Mouse (Mus musculus) ovary, postnatal 10 days (tissue): ENCODE data around the gene Rif1.
A peak's percentile ranks its signal among the peaks of the same experiment; 100 is the strongest.

ENCODE experiments used
- DNase-seq: peaks from one replicate; pipeline ENCODE4 v3.0.0; 2022; ENCODE audit warnings: low spot score

Rif1 gene

DNA sequence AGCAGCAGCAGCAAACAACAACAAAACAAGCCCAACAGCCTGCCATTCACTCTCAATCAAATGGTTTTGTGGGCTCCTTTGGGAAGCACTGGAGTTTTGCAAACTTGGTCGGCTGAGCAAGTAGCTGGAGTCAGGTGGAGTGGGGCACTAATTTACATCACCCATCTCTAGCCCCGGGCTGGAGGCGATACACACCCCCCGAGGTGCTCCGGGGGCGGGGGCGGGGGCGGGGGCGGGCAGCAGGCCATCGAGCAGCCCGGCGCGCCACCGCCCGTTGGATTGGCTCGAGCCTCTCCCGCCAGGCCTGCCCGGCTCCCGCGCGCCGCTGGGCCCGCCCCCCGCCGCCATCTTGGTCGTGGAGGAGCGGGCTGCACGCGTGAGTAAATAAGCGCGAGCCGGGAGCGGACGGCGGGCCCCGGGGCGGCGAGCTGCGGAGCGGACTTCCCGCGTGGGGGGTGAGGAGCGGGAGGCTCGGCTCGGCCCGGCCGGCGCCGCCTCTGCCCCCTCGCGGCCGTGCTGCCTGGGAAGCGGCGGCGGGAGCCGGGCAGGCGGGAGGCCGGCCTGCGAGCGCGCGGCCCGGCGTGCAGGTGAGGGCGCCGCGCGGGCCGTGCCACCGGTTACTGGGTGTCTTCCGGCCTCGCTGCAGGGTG is at the start of gene Rif1:
Gene Rif1, plus strand, starts transcription at position 342 of the 650 bp plus-strand sequence.
- peak; percentile 70 for DNase-seq

- DNase-seq: no peak
Measured at GRCm38 (mm10) chr2:52027061-52027460, 45.6 kb upstream of the Rif1 start.

- no peak for DNase-seq
Measured at GRCm38 (mm10) chr2:52029426-52029825, 43.2 kb upstream of the Rif1 start.

- DNase-seq: no peak
Measured at GRCm38 (mm10) chr2:52031491-52031890, 41.1 kb upstream of the Rif1 start.

- DNase-seq: no peak
Measured at GRCm38 (mm10) chr2:52034601-52035000, 38.0 kb upstream of the Rif1 start.

- no peak for DNase-seq
Measured at GRCm38 (mm10) chr2:52035144-52035543, 37.5 kb upstream of the Rif1 start.

DNA sequence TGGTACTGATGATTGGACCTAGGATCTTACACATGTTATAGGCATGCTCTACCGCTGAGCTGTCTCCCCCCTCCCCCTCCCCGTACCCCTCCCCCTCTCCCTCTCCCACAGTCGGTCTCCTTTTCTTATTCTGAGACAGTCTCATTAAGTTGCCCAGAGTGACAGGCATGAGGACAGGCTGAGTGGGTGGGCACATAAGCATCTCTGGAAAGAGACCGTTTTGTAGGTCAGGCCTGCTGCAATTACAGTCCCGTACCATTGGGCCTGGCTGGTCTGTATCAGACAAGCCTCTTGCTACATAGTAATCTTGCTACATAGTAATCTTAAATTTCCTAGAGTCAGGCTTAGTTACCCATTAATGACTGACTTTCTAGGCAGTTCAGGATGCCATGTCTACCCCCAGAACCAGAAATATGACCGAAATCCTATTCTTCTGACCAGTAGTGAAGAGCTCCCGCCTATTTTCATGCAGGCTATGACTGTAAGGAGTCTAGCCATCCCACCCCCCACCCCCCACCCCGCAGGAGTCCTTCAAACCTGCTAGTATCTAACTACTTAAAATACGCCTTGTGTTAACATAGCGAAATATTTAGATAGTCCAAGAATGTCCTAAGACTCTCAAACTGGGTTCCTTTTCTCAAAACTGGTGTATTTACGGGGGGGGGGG is 35.6 kb upstream of the Rif1 start:
- no peak for DNase-seq

GRCm38 (mm10) chr2:52037882-52038281 is 34.8 kb upstream of the Rif1 start, which contains the start of gene Tnfaip6:
TSS of gene Tnfaip6 (plus strand) at chr2:52038009.
- DNase-seq: peak; percentile 16

DNA sequence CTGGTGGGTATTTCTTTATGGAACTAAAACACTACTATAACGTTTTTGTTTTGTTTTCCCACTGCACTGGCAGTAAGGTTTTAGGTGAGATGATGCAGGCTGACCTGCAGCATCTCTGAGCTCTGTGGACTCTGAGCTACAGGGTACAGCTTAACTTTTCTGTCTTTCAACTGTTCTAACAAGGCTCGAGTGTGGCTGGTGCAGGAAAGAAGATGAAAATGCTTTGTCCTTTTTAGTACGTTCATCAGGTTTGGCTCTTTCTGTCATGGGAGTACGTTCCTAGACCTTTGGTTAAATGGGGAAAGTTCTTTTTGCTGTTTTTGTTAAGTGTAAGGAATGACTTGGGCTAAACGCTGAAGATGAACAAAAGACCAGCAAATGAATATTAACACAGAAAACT is 34.1 kb upstream of the Rif1 start:
- no peak for DNase-seq

DNA sequence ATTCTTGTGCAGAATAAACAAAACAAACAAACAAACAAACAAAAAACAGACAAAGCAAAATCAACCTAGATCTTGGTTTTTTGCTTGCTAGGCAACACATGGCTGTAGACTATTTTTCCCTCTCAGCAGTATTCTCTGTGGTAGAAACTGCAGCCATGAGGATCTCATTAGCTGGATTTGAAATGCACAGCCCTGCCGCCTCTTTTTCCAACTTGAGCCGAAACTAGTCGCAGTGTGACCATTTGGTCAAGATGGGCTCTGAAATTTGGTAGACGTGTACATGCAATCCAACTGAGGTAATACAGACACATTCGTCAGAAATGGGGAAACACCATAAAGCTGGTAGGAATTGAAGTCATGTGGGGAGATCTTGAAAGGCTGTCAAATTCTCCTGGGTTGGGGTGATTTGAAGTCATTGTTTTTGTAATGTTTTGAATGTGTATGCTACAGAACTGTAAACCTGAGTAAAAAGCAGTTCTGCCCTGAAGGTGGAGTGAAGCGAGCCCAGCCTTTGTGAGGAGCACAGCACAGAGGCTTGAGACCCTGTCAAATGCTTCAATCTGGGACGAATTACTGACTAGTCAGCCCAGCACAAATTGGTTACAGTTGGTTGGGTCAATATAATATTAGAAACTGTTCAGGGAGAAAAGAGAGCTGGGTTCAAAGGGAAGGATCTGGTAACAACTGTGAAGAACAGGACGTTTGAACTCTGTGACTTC is 33.4 kb upstream of the Rif1 start:
- no peak for DNase-seq

- DNase-seq: no peak
Measured at GRCm38 (mm10) chr2:52042132-52042531, 30.5 kb upstream of the Rif1 start.

DNA sequence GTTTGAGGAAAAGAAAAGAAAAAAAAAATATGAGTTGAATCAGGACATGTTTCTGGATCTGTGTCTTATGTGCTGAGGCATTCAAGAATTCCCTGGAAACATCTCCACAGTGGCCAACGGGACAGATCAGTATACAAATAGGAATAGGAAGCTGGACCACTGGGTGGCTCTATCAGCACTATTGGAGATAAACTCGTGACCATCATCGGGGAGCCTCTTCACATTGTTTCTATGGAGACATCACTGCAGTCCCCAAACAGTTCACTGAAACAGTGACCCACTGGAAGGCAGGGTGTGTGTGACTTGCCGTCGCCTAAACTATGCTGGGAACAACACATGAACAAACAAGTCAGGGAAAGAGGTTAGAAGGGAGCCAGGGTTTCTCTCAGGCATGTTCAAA is 29.9 kb upstream of the Rif1 start:
- no peak for DNase-seq

DNA sequence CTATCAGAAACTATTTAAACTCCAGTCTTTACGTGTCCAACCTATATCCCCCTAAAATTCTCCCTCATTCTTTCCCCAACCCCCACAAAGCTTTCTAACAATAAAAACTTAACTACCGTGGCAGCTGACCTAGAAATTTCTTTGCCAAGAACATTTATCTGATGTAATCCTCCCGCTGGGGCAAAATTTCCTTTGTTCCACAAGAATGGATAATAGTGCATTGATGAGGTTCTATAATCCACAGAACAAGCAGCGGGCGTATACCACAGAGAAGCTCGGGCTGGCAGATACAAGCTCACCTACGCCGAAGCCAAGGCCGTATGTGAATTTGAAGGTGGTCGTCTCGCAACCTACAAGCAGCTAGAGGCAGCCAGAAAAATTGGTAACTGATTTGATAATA is 29.1 kb upstream of the Rif1 start:
- no peak for DNase-seq

GRCm38 (mm10) chr2:52046032-52046431 is 26.6 kb upstream of the Rif1 start:
- no peak for DNase-seq

DNA sequence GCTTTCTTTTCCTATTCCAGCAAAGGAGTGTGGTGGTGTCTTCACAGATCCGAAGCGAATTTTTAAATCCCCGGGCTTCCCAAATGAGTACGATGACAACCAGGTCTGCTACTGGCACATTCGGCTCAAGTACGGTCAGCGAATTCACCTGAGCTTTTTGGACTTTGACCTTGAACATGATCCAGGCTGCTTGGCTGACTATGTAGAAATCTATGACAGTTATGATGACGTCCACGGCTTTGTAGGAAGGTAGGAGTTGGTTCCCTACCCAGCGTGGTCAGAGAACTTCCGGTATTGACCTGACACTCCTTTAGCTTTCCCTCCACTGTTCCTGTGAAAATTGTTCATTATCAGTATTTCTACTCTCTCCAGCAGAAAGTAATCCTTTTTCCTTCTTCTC is 21.8 kb upstream of the Rif1 start:
- DNase-seq: no peak

GRCm38 (mm10) chr2:52052335-52052734 is 20.3 kb upstream of the Rif1 start:
- no peak for DNase-seq

DNA sequence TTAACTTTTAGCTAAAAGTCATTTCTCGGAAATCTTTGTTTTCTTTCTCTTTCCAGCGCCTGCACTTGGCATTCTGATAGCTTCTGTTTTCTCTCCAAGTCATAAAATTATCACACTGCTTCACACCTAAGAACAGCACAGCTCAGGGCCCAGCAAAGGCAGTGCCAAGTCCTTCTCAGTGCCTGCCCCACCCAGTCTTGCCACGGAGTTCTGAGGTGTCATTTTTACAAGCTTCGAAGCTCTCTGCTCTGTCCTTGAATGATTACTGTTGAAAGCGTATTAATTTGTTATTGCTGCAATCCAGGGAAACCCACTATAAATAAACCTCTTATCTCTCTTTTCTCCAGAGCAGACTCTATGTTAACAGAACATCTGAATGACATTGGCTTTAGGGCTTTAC is 19.1 kb upstream of the Rif1 start:
- DNase-seq: no peak

GRCm38 (mm10) chr2:52055616-52056015 is 17.0 kb upstream of the Rif1 start:
- no peak for DNase-seq

DNA sequence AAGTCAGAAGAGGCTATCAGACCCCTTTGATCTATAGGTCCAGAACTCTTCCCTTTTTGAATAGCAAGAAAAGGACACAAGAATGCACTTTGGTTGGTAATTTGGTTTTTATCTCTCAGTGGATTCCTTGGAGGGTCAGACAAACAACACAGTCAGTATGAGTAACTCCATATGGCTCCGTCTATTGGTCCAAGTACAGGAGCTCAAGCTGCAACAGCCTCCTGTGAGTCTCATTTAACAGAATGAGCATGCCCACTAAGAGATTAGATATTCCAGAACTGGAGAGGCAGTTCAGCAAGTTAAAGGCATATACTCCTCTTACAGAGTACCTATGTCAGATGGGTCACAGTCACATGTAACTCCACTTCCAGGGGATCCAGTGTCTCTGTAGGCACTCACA is 15.5 kb upstream of the Rif1 start:
- no peak for DNase-seq

GRCm38 (mm10) chr2:52057681-52058080 is 15.0 kb upstream of the Rif1 start:
- DNase-seq: no peak

GRCm38 (mm10) chr2:52068641-52069040 is 4.0 kb upstream of the Rif1 start:
- no peak for DNase-seq

DNA sequence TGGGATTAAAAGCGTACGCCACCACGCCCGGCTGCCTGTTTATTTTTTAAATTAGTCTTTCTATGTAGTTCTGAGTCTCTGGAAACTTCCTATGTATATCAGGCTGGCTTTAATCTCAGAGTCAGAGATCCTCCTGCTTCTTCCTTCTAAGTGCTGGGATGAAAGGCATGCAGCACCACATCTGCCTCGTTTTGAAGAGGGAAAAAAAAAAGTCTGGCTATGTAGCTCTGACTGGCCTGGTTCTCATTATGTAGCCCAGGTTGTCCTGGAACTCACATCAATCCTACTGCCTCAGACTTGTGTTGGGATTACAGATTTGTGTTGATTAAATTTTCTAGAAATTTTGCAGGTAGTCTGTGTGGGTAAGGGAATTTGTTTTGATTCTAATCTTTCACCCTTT is 1.8 kb upstream of the Rif1 start:
- no peak for DNase-seq

GRCm38 (mm10) chr2:52071241-52071991 is 1.2 kb upstream of the Rif1 start:
- no peak for DNase-seq
